Mouse (Mus musculus) mature B cell (primary cell): Measurements from ENCODE around the gene Rhox12.

Experiments used
- in situ Hi-C: fragments of 300-500 bp; cut with MboI; formaldehyde crosslinking; loops from 2 replicates; pipeline ENCODE4 v1.14.3; 2019

The Rhox12 gene

GRCm38 (mm10) chrX:38110807-38111206 lies at the start of gene Rhox12:
Gene Rhox12 (minus strand): TSS chrX:38110907.
- in situ Hi-C loops, result no loop called here

GRCm38 (mm10) chrX:38159097-38159496 lies 48.4 kb upstream of the Rhox12 start:
- in situ Hi-C loops, result no loop called here

DNA sequence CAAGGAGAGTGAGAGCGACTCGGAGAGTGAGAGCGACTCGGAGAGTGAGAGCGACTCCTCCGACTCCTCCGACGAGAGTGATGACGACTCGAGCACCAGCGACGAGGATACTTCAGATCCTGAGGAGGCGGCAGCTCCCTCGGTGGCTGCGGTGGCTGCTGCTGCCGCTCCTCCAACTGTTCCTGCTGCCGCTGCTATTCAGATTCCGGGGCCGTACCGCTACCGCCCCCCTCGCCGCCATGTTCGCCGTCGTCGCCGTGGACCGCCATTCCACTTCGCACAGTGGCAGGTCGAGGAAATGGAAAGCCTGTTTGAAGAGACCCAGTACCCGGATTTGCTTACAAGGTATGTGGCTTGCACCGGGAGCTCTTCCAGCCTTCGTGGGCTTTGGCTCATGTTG lies 10.8 kb upstream of the Rhox12 start:
- in situ Hi-C loops, result no loop called here

- in situ Hi-C loops, result no loop called here
These were observed 10.3 kb upstream of the Rhox12 start, which contains the start of gene Rhox13 for GRCm38 (mm10) chrX:38120982-38121381. Gene Rhox13 (plus strand): TSS chrX:38121219.

DNA sequence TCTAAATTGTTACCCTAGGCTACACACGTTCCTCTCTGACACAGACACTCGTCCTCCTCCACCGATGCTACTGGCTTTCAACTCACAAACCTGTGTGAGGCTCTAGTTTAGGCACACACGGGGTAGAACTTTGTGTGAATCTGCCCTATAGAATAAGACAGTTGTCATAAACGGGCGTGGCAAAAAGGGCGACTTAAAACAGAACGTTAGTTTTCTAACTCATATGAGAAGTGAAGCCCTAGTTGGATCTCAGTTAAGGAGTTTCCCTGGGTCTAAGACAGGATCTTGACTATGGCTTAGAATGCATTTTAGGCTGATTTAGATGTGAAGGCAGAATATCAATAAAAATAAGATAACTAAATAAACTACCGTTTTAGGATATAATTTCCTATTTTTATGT lies 25.7 kb downstream of the Rhox12 start, which contains the start of gene Rhox11:
Gene Rhox11 (minus strand): TSS at position 101 of the 400 bp plus-strand sequence.
- in situ Hi-C loops, result no loop called here

DNA sequence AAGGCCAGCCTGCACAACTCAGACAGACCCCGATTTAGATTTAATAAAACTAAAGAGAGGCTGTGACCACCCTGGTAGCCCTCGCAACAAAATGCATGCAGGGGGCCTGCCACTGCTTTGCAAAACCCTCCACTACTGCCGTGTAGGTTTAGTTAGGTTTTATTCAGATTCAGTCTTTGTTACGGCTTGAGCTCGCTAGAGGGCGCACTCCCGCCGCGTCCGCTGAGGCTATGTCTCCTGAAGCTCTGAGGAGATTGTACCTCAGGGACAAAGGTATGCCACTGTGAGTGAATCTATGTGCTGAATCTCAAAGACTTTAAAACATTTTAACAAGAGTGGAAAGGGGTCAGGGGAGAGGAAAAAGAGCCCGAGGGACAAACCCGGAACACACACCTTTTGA lies 26.5 kb downstream of the Rhox12 start:
- in situ Hi-C loops, result no loop called here

- in situ Hi-C loops, result no loop called here
These were observed 44.5 kb downstream of the Rhox12 start, which contains the start of gene Rhox10 for GRCm38 (mm10) chrX:38066175-38066574. Gene Rhox10 (plus strand): TSS chrX:38066475.

DNA sequence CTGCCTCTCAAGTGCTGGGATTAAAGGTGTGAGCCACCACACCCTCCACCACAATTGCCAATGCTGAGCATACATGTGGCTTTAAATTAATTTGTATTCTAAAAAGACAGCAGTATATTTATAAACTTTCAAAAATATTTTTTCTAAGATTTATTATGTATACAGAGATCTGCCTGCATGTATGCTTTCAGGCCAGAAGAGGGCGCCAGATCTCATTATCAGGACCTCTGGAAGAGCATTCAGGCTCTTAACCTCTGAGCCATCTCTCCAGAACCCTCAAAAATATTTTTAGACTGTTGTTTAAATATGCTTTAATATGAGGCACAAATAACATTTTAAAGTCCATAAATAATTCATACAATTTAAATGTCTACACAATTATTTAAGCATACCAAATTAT lies 49.2 kb downstream of the Rhox12 start:
- in situ Hi-C loops, result no loop called here
